ENCODE assay signal across 33 mouse cellular contexts in the genomic region with DNA sequence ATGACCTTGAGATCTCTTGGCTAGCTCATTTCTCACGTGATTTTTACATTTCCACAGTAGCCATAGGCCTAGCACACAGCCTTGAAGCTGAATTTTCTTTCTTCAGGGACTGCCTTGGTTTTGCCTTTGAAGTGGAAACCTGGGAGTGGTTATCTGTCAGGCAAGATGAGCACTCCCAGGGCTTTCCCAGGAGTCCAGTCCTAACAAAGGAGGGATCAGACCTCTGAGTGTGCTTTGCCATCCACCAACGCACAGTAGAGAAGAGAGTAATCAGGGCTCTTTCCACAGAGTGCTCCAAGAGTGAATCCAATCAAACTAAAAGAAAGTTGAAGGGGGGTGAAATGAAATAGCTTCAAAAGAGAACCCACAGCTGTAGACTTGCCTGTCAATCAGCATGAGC.
DNase-seq lines count a peak whose midpoint lies in the region; ATAC-seq and TF ChIP-seq lines count a peak whose summit lies in the region.
"Had no signal": no experiment of that assay in that cellular context is flagged by ENCODE, and none has a peak within 500 bp of the region (broad histone marks: within the 10 kb centered on the region; RNA-seq: fewer than 3 reads in every experiment).

No protein-coding gene starts in this region.

- no peaks in the 10 kb centered on the region for H3K36me3 ChIP-seq in embryonic facial prominence, embryonic 11.5 days (replicated peaks; ENCODE audit: control insufficient read depth, insufficient read depth, low read depth, low read length)
- no peaks in the 10 kb centered on the region for H3K36me3 ChIP-seq in embryonic facial prominence, embryonic 10.5 days (replicated peaks)
- no peaks in the 10 kb centered on the region for H3K36me3 ChIP-seq in forebrain, embryonic 14.5 days (ENCODE audit: control insufficient read depth, insufficient read depth, low read length)
- no peaks in the 10 kb centered on the region for H3K36me3 ChIP-seq in midbrain, embryonic 14.5 days (ENCODE audit: control insufficient read depth, insufficient read depth, low read length)
- H3K36me3 ChIP-seq: embryonic facial prominence, embryonic 12.5 days; heart, embryonic 13.5 days; hindbrain, embryonic 10.5 days; hindbrain, embryonic 15.5 days; kidney, embryonic 15.5 days; limb, embryonic 10.5 days; limb, embryonic 15.5 days; liver, embryonic 13.5 days; neural tube, embryonic 12.5 days had no signal

- ATAC-seq in embryonic facial prominence, embryonic 11.5 days (replicated peaks; ENCODE audit: insufficient number of reproducible peaks, low FRiP score, low TSS enrichment, low read depth), result 0 out of 2 replicates have a peak, but pooled peaks have one; percentile 65
- ATAC-seq in forebrain, embryonic 14.5 days, result peak; percentile 43
- no peak; the same call in 1 of the 2 replicates for ATAC-seq in midbrain, embryonic 14.5 days (ENCODE audit: low FRiP score, low TSS enrichment)
- ATAC-seq: inflammation-experienced regulatory T-cells, adult 6 months; Patski had no signal

- no peak overlapping the region for H3K27ac ChIP-seq in embryonic facial prominence, embryonic 11.5 days (replicated peaks; ENCODE audit: low read depth, low read length)
- H3K27ac ChIP-seq in embryonic facial prominence, embryonic 10.5 days (replicated peaks), result no peak overlapping the region
- no peak overlapping the region for H3K27ac ChIP-seq in forebrain, embryonic 14.5 days (ENCODE audit: low read depth, low read length)
- H3K27ac ChIP-seq in midbrain, embryonic 14.5 days (replicated peaks; ENCODE audit: low read depth, low read length), result no peak overlapping the region
- H3K27ac ChIP-seq: embryonic facial prominence, embryonic 12.5 days; heart, embryonic 13.5 days; hindbrain, embryonic 10.5 days; hindbrain, embryonic 15.5 days; kidney, embryonic 15.5 days; limb, embryonic 10.5 days; limb, embryonic 15.5 days; liver, embryonic 13.5 days; macrophage; neural tube, embryonic 12.5 days had no signal

- H3K9me3 ChIP-seq in embryonic facial prominence, embryonic 11.5 days (replicated peaks; ENCODE audit: control insufficient read depth, low read length), result no peaks in the 10 kb centered on the region
- H3K9me3 ChIP-seq in embryonic facial prominence, embryonic 10.5 days, result no peaks in the 10 kb centered on the region
- H3K9me3 ChIP-seq in forebrain, embryonic 14.5 days (replicated peaks; ENCODE audit: control insufficient read depth, low read length), result no peaks in the 10 kb centered on the region
- no peaks in the 10 kb centered on the region for H3K9me3 ChIP-seq in midbrain, embryonic 14.5 days (ENCODE audit: control insufficient read depth, low read length)
- H3K9me3 ChIP-seq: embryonic facial prominence, embryonic 12.5 days; heart, embryonic 13.5 days; hindbrain, embryonic 10.5 days; hindbrain, embryonic 15.5 days; kidney, embryonic 15.5 days; limb, embryonic 10.5 days; limb, embryonic 15.5 days; liver, embryonic 13.5 days; neural tube, embryonic 12.5 days had no signal

- TF ChIP-seq CTCF in lung, adult 2 months (IDR thresholded peaks at IDR 0.05; ENCODE audit: insufficient read depth, low read length), result no peak

- no peak for TF ChIP-seq POLR2A in lung, adult 2 months (IDR thresholded peaks at IDR 0.05; ENCODE audit: borderline replicate concordance, extremely low read depth, low read depth, low read length)

- DNase-seq in embryonic facial prominence, embryonic 11.5 days (ENCODE audit: low spot score), result no peak
- no peak for DNase-seq in embryonic facial prominence, embryonic 10.5 days (ENCODE audit: low spot score)
- DNase-seq in ES-CJ7 (ENCODE audit: low read depth, low spot score), result peak; percentile 7
- DNase-seq in forebrain, embryonic 14.5 days (ENCODE audit: low spot score), result peak; percentile 23
- DNase-seq in midbrain, embryonic 14.5 days, result peak; percentile 8
- no peak for DNase-seq in urinary bladder, adult 18-20 months (ENCODE audit: low spot score in 2 of 2)
- no peak for DNase-seq in kidney, postnatal 14 days
- DNase-seq in lung, adult 2 months, result no peak
- DNase-seq: adrenal gland, adult 2 months; adrenal gland, postnatal 36 days; cerebellum, adult 2 months; cerebellum, postnatal 14 days; heart, postnatal 10 days; kidney, adult 11 months; kidney, postnatal 4 days; liver, embryonic 13.5 days; lung, adult 18-20 months; lung, postnatal 10 days; right cerebral cortex, adult 18-20 months; spleen, adult 18-20 months; thymus, postnatal 14 days had no signal

- WGBS in embryonic facial prominence, embryonic 11.5 days, result 28% methylated on average over 2 of the region's 2 CpGs
- 26% methylated on average over 2 of the region's 2 CpGs for WGBS in embryonic facial prominence, embryonic 10.5 days
- 23% methylated on average over 2 of the region's 2 CpGs for WGBS in forebrain, embryonic 14.5 days
- WGBS in midbrain, embryonic 14.5 days, result 8% methylated on average over 2 of the region's 2 CpGs
- 46% methylated on average over 2 of the region's 2 CpGs for WGBS in lung, adult 2 months

- H3K27me3 ChIP-seq in embryonic facial prominence, embryonic 11.5 days (ENCODE audit: control insufficient read depth, insufficient read depth, low read length), result no peaks in the 10 kb centered on the region
- H3K27me3 ChIP-seq in embryonic facial prominence, embryonic 10.5 days (replicated peaks; ENCODE audit: low read depth, poor library complexity, severe bottlenecking), result no peaks in the 10 kb centered on the region
- no peaks in the 10 kb centered on the region for H3K27me3 ChIP-seq in forebrain, embryonic 14.5 days (replicated peaks; ENCODE audit: control insufficient read depth, insufficient read depth, low read length)
- H3K27me3 ChIP-seq in midbrain, embryonic 14.5 days (ENCODE audit: control insufficient read depth, insufficient read depth, low read length), result no peaks in the 10 kb centered on the region
- H3K27me3 ChIP-seq: CH12.LX; embryonic facial prominence, embryonic 12.5 days; heart, embryonic 13.5 days; hindbrain, embryonic 15.5 days; kidney, embryonic 15.5 days; limb, embryonic 15.5 days; liver, embryonic 13.5 days; neural tube, embryonic 12.5 days; Patski had no signal

- no peak overlapping the region for H3K4me3 ChIP-seq in embryonic facial prominence, embryonic 11.5 days (ENCODE audit: low read depth, low read length)
- H3K4me3 ChIP-seq in embryonic facial prominence, embryonic 10.5 days, result no peak overlapping the region
- no peak overlapping the region for H3K4me3 ChIP-seq in forebrain, embryonic 14.5 days (ENCODE audit: low read depth, low read length)
- no peak overlapping the region for H3K4me3 ChIP-seq in midbrain, embryonic 14.5 days (replicated peaks; ENCODE audit: low read depth, low read length)
- H3K4me3 ChIP-seq in lung, adult 2 months (replicated peaks; ENCODE audit: extremely low read depth, low read depth, low read length), result no peak overlapping the region
- H3K4me3 ChIP-seq: embryonic facial prominence, embryonic 12.5 days; heart, embryonic 13.5 days; hindbrain, embryonic 10.5 days; hindbrain, embryonic 15.5 days; kidney, embryonic 15.5 days; limb, embryonic 10.5 days; limb, embryonic 15.5 days; liver, embryonic 13.5 days; neural tube, embryonic 12.5 days had no signal

- H3K4me1 ChIP-seq in embryonic facial prominence, embryonic 11.5 days (ENCODE audit: control insufficient read depth, insufficient read depth, low read length), result no peaks in the 10 kb centered on the region
- H3K4me1 ChIP-seq in embryonic facial prominence, embryonic 10.5 days, result 0 out of 2 replicates have a peak, but pooled peaks cover 2% of the 10 kb centered on the region
- H3K4me1 ChIP-seq in forebrain, embryonic 14.5 days (ENCODE audit: control insufficient read depth, insufficient read depth, low read length), result no peaks in the 10 kb centered on the region
- no peaks in the 10 kb centered on the region for H3K4me1 ChIP-seq in midbrain, embryonic 14.5 days (ENCODE audit: control insufficient read depth, insufficient read depth, low read length)
- no peaks in the 10 kb centered on the region for H3K4me1 ChIP-seq in lung, adult 2 months (ENCODE audit: control insufficient read depth, insufficient read depth, low read length)
- H3K4me1 ChIP-seq: embryonic facial prominence, embryonic 12.5 days; heart, embryonic 13.5 days; hindbrain, embryonic 15.5 days; kidney, embryonic 15.5 days; limb, embryonic 10.5 days; limb, embryonic 15.5 days; liver, embryonic 13.5 days; neural tube, embryonic 12.5 days had no signal

- no peak overlapping the region for H3K9ac ChIP-seq in embryonic facial prominence, embryonic 11.5 days (replicated peaks; ENCODE audit: low read length)
- H3K9ac ChIP-seq in forebrain, embryonic 14.5 days (ENCODE audit: low read length), result no peak overlapping the region
- no peak overlapping the region for H3K9ac ChIP-seq in midbrain, embryonic 14.5 days (replicated peaks; ENCODE audit: low read length)
- H3K9ac ChIP-seq: embryonic facial prominence, embryonic 12.5 days; heart, embryonic 13.5 days; hindbrain, embryonic 15.5 days; kidney, embryonic 15.5 days; limb, embryonic 15.5 days; liver, embryonic 13.5 days; neural tube, embryonic 12.5 days had no signal

- no peak overlapping the region for H3K4me2 ChIP-seq in embryonic facial prominence, embryonic 11.5 days (ENCODE audit: low read depth, low read length)
- H3K4me2 ChIP-seq in forebrain, embryonic 14.5 days (ENCODE audit: low read length), result no peak overlapping the region
- H3K4me2 ChIP-seq in midbrain, embryonic 14.5 days (ENCODE audit: low read length), result no peak overlapping the region
- H3K4me2 ChIP-seq: embryonic facial prominence, embryonic 12.5 days; heart, embryonic 13.5 days; hindbrain, embryonic 15.5 days; kidney, embryonic 15.5 days; limb, embryonic 15.5 days; liver, embryonic 13.5 days; neural tube, embryonic 12.5 days had no signal

Comparison
In these comparisons a context has a peak if more than half of its experiments do, and no peak if none do; other contexts are left out.
1. DNase-seq: peak in ES-CJ7 (single experiment), forebrain, embryonic 14.5 days (single experiment) and midbrain, embryonic 14.5 days (single experiment); none in embryonic facial prominence, embryonic 11.5 days (single experiment), embryonic facial prominence, embryonic 10.5 days (single experiment), urinary bladder, adult 18-20 months (0 of 2), kidney, postnatal 14 days (single experiment) and lung, adult 2 months (single experiment).